Mouse (Mus musculus) G1E (cell line): ENCODE results near the gene Copz1.

Experiments used
- CTCF ChIP-seq: IDR thresholded peaks from 2 replicates; pipeline ENCODE4 v1.5.1; 2012; ENCODE audit warnings: low read depth, low read length, inconsistent platforms, mixed read lengths
- GATA1 ChIP-seq: IDR thresholded peaks from 2 replicates; pipeline ENCODE4 v1.6.1; 2012; ENCODE audit warnings: borderline replicate concordance, low read length, inconsistent platforms, mixed read lengths
- TAL1 ChIP-seq: conservative IDR thresholded peaks from 2 replicates; pipeline ENCODE4 v1.6.1; 2012; ENCODE audit warnings: low read depth, low read length, inconsistent platforms, mixed read lengths

- TF ChIP-seq CTCF (peak; percentile 9; the same call in 1 of the 2 replicates), GATA1 (no peak), TAL1 (no peak)
Measured at GRCm38 (mm10) chr15:103340786-103341185, 68.3 kb downstream of the Copz1 start.
